In genomic region chr7:127770039-127770905, GRCm38 (mm10) we compare ENCODE assay signal across 8 mouse cellular contexts. TPM values are rescaled to one million over a fixed set of nuclear protein-coding genes. Genes with fewer than 3 reads are reported as not detected.
DNase-seq lines count a peak whose midpoint lies in the region; ATAC-seq and TF ChIP-seq lines count a peak whose summit lies in the region.

No protein-coding gene starts in this region.

- DNase-seq in cerebellum, adult 2 months = peak in 1 of 2 experiments; percentile 26
- DNase-seq in cerebellum, adult 18-20 months = no peak
- peak; percentile 42 for DNase-seq in 3T3-L1 (ENCODE audit: low read depth, low spot score)
- DNase-seq in embryonic facial prominence, embryonic 10.5 days (ENCODE audit: low spot score) = peak; percentile 38
- peak; percentile 39 for DNase-seq in hindbrain, postnatal 0 days (ENCODE audit: low spot score)
- DNase-seq in urinary bladder, postnatal 14 days (ENCODE audit: low spot score) = no peak
- DNase-seq in gastrocnemius, postnatal 25 days = no peak

- H3K9me3 ChIP-seq in embryonic facial prominence, embryonic 10.5 days = no peaks in the 10 kb centered on the region
- no peaks in the 10 kb centered on the region for H3K9me3 ChIP-seq in hindbrain, postnatal 0 days (ENCODE audit: low read length)
- H3K9me3 ChIP-seq in midbrain, embryonic 12.5 days = no peaks in the 10 kb centered on the region

- no peak for TF ChIP-seq POLR2A in cerebellum, adult 2 months (IDR thresholded peaks at IDR 0.05; ENCODE audit: borderline replicate concordance, insufficient read depth, low read length)

- peak overlapping the region; percentile 70 for H3K4me2 ChIP-seq in hindbrain, postnatal 0 days (ENCODE audit: low read depth, low read length)
- peak overlapping the region; percentile 80 for H3K4me2 ChIP-seq in midbrain, embryonic 12.5 days (replicated peaks)

- WGBS in cerebellum, adult 2 months = 4% methylated on average over 27 of the region's 27 CpGs
- WGBS in embryonic facial prominence, embryonic 10.5 days = 5% methylated on average over 27 of the region's 27 CpGs
- WGBS in hindbrain, postnatal 0 days = 6% methylated on average over 27 of the region's 27 CpGs
- WGBS in midbrain, embryonic 12.5 days = 4% methylated on average over 27 of the region's 27 CpGs

- ATAC-seq in hindbrain, postnatal 0 days = peak; percentile 10; the same call in 1 of the 2 replicates
- peak; percentile 21 for ATAC-seq in midbrain, embryonic 12.5 days (ENCODE audit: low FRiP score, low read depth)

- peaks cover 5% of the 10 kb centered on the region; the same call in 1 of the 2 replicates for H3K4me1 ChIP-seq in cerebellum, adult 2 months (ENCODE audit: control insufficient read depth, insufficient read depth, low read length)
- H3K4me1 ChIP-seq in embryonic facial prominence, embryonic 10.5 days = peaks cover 48% of the 10 kb centered on the region
- peaks cover 6% of the 10 kb centered on the region for H3K4me1 ChIP-seq in hindbrain, postnatal 0 days (ENCODE audit: insufficient read depth, low read length)
- H3K4me1 ChIP-seq in midbrain, embryonic 12.5 days = peaks cover 36% of the 10 kb centered on the region

- H3K36me3 ChIP-seq in embryonic facial prominence, embryonic 10.5 days (replicated peaks) = peaks cover 34% of the 10 kb centered on the region
- H3K36me3 ChIP-seq in hindbrain, postnatal 0 days (ENCODE audit: insufficient read depth, low read length) = peaks cover 23% of the 10 kb centered on the region; the same call in 1 of the 2 replicates
- H3K36me3 ChIP-seq in midbrain, embryonic 12.5 days = peaks cover 33% of the 10 kb centered on the region

- no peak for TF ChIP-seq CTCF in cerebellum, adult 2 months (IDR thresholded peaks at IDR 0.05; ENCODE audit: borderline replicate concordance, insufficient read depth, low read depth, low read length)
- TF ChIP-seq CTCF in hindbrain, postnatal 0 days (IDR thresholded peaks at IDR 0.05; ENCODE audit: low read depth) = no peak

- peak overlapping the region; percentile 67 for H3K27ac ChIP-seq in cerebellum, adult 2 months (ENCODE audit: insufficient read depth, low read length)
- H3K27ac ChIP-seq in embryonic facial prominence, embryonic 10.5 days (replicated peaks) = peak overlapping the region; percentile 95
- peak overlapping the region; percentile 83 for H3K27ac ChIP-seq in hindbrain, postnatal 0 days
- H3K27ac ChIP-seq in midbrain, embryonic 12.5 days (replicated peaks) = peak overlapping the region; percentile 69

- H3K4me3 ChIP-seq in cerebellum, adult 2 months (replicated peaks; ENCODE audit: insufficient read depth, low read depth, low read length) = peak overlapping the region; percentile 85
- peak overlapping the region; percentile 77 for H3K4me3 ChIP-seq in embryonic facial prominence, embryonic 10.5 days
- H3K4me3 ChIP-seq in hindbrain, postnatal 0 days (ENCODE audit: low read length) = peak overlapping the region; percentile 43
- H3K4me3 ChIP-seq in midbrain, embryonic 12.5 days = peak overlapping the region; percentile 48

- peak overlapping the region; percentile 61 for H3K9ac ChIP-seq in hindbrain, postnatal 0 days (replicated peaks; ENCODE audit: low read length)
- peak overlapping the region; percentile 67 for H3K9ac ChIP-seq in midbrain, embryonic 12.5 days (replicated peaks)

- no peaks in the 10 kb centered on the region for H3K27me3 ChIP-seq in cerebellum, adult 2 months (ENCODE audit: control insufficient read depth, insufficient read depth, low read length)
- H3K27me3 ChIP-seq in embryonic facial prominence, embryonic 10.5 days (replicated peaks; ENCODE audit: low read depth, poor library complexity, severe bottlenecking) = no peaks in the 10 kb centered on the region
- H3K27me3 ChIP-seq in hindbrain, postnatal 0 days (ENCODE audit: insufficient read depth, low read length) = no peaks in the 10 kb centered on the region
- H3K27me3 ChIP-seq in midbrain, embryonic 12.5 days = no peaks in the 10 kb centered on the region

RNA-seq across cellular contexts. Expression of gene Orai3, which starts 0.7 kb away (rescaled TPM):
- 24.1 and 26.1 TPM in 2 replicates for polyA plus RNA-seq in cerebellum, adult 2 months (2012; rRNA removed)
- 12.9 and 13.6 TPM in 2 replicates for polyA plus RNA-seq in embryonic facial prominence, embryonic 10.5 days (2016; fragmentation: Nextera tagmentation; extraction: Ambion mirVana)
- total RNA-seq in hindbrain, postnatal 0 days (2014; rRNA removed) = 20.0 and 35.8 TPM in 2 replicates
- 10.8 and 11.3 TPM in 2 replicates for polyA plus RNA-seq in hindbrain, postnatal 0 days (2015; fragmentation: Nextera tagmentation; extraction: Ambion mirVana)
- 6.2 and 8.1 TPM in 2 replicates for polyA plus RNA-seq in midbrain, embryonic 12.5 days (2016; fragmentation: Nextera tagmentation; extraction: Ambion mirVana)
- total RNA-seq in gastrocnemius, postnatal 25 days (2021) = 1 to 10 TPM; 8.9 to 9.5 TPM

RNA-seq across cellular contexts. Expression of gene Setd1a, which starts 6.2 kb away (rescaled TPM):
- 23.1 and 25.5 TPM in 2 replicates for polyA plus RNA-seq in cerebellum, adult 2 months (2012; rRNA removed)
- 14.7 and 15.2 TPM in 2 replicates for polyA plus RNA-seq in embryonic facial prominence, embryonic 10.5 days (2016; fragmentation: Nextera tagmentation; extraction: Ambion mirVana)
- total RNA-seq in hindbrain, postnatal 0 days (2014; rRNA removed) = 17.8 and 18.2 TPM in 2 replicates
- polyA plus RNA-seq in hindbrain, postnatal 0 days (2015; fragmentation: Nextera tagmentation; extraction: Ambion mirVana) = 10.5 and 16.0 TPM in 2 replicates
- 22.9 and 23.7 TPM in 2 replicates for polyA plus RNA-seq in midbrain, embryonic 12.5 days (2016; fragmentation: Nextera tagmentation; extraction: Ambion mirVana)
- 10 to 100 TPM; 15.0 to 15.4 TPM for total RNA-seq in gastrocnemius, postnatal 25 days (2021)

RNA-seq across cellular contexts. Expression of gene Gm49388, which starts 15.1 kb away (rescaled TPM):
- polyA plus RNA-seq in cerebellum, adult 2 months (2012; rRNA removed) = 0.46 and 0.47 TPM in 2 replicates
- polyA plus RNA-seq in embryonic facial prominence, embryonic 10.5 days (2016; fragmentation: Nextera tagmentation; extraction: Ambion mirVana) = not detected in 2 replicates
- total RNA-seq in hindbrain, postnatal 0 days (2014; rRNA removed) = 0.05 and 2.9 TPM in 2 replicates
- polyA plus RNA-seq in hindbrain, postnatal 0 days (2015; fragmentation: Nextera tagmentation; extraction: Ambion mirVana) = not detected in 2 replicates
- not detected in 2 replicates for polyA plus RNA-seq in midbrain, embryonic 12.5 days (2016; fragmentation: Nextera tagmentation; extraction: Ambion mirVana)
- total RNA-seq in gastrocnemius, postnatal 25 days (2021) = 1 to 10 TPM; 2.4 to 2.5 TPM

RNA-seq across cellular contexts. Expression of gene Fbxl19, which starts 25.9 kb away (rescaled TPM):
- 35.2 and 37.8 TPM in 2 replicates for polyA plus RNA-seq in cerebellum, adult 2 months (2012; rRNA removed)
- 8.9 and 9.0 TPM in 2 replicates for polyA plus RNA-seq in embryonic facial prominence, embryonic 10.5 days (2016; fragmentation: Nextera tagmentation; extraction: Ambion mirVana)
- total RNA-seq in hindbrain, postnatal 0 days (2014; rRNA removed) = 191 and 192 TPM in 2 replicates
- polyA plus RNA-seq in hindbrain, postnatal 0 days (2015; fragmentation: Nextera tagmentation; extraction: Ambion mirVana) = 6.8 and 7.0 TPM in 2 replicates
- 10.7 and 11.1 TPM in 2 replicates for polyA plus RNA-seq in midbrain, embryonic 12.5 days (2016; fragmentation: Nextera tagmentation; extraction: Ambion mirVana)
- 1 to 10 TPM; 1.9 to 2.4 TPM for total RNA-seq in gastrocnemius, postnatal 25 days (2021)

RNA-seq across cellular contexts. Expression of gene Hsd3b7, which starts 30.1 kb away (rescaled TPM):
- polyA plus RNA-seq in cerebellum, adult 2 months (2012; rRNA removed) = 30.4 and 39.6 TPM in 2 replicates
- polyA plus RNA-seq in embryonic facial prominence, embryonic 10.5 days (2016; fragmentation: Nextera tagmentation; extraction: Ambion mirVana) = 6.8 and 8.0 TPM in 2 replicates
- total RNA-seq in hindbrain, postnatal 0 days (2014; rRNA removed) = 11.0 and 12.1 TPM in 2 replicates
- 10.3 and 11.3 TPM in 2 replicates for polyA plus RNA-seq in hindbrain, postnatal 0 days (2015; fragmentation: Nextera tagmentation; extraction: Ambion mirVana)
- polyA plus RNA-seq in midbrain, embryonic 12.5 days (2016; fragmentation: Nextera tagmentation; extraction: Ambion mirVana) = 8.1 and 8.3 TPM in 2 replicates
- total RNA-seq in gastrocnemius, postnatal 25 days (2021) = 1 to 10 TPM; 4.4 to 9.1 TPM

Comparison
In these comparisons a context has a peak if more than half of its experiments do, and no peak if none do; other contexts are left out.
1. DNase-seq: peak in 3T3-L1 (single experiment), embryonic facial prominence, embryonic 10.5 days (single experiment) and hindbrain, postnatal 0 days (single experiment); none in cerebellum, adult 18-20 months (0 of 2), urinary bladder, postnatal 14 days (single experiment) and gastrocnemius, postnatal 25 days (single experiment).
2. Peak in every context shown above with its lines, with median percentiles within 50 percentile points of each other: H3K27ac ChIP-seq and H3K4me3 ChIP-seq.